Comparison of ENCODE assay signal across 15 mouse cellular contexts in the genomic region with DNA sequence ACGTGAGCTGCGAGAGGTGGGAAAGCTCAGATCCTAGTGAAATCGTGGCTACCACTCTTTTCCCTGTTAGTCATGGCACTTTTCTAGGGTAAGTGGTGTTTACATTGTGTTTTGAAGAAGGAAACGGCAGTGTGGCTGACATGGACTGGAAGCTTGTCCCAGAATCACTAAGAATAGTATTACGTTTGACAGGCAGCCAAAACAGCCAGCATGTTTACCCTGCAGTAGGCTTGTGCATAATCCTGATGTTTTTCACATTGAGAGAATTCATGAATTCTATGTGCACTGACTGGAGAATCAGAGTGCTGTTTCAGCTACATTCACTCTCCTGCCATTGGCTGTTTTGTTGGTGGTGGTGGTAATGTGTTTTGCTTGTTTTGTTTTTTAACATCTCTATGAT.
DNase-seq lines count a peak whose midpoint lies in the region; ATAC-seq and TF ChIP-seq lines count a peak whose summit lies in the region.
"Had no signal": no experiment of that assay in that cellular context is flagged by ENCODE, and none has a peak within 500 bp of the region (broad histone marks: within the 10 kb centered on the region; RNA-seq: fewer than 3 reads in every experiment).

No protein-coding gene starts in this region.

- peak; percentile 46; the same call in 1 of the 2 replicates for ATAC-seq in forebrain, embryonic 14.5 days
- ATAC-seq in forebrain, embryonic 11.5 days (replicated peaks; ENCODE audit: low FRiP score) = no peak
- ATAC-seq in midbrain, embryonic 14.5 days (ENCODE audit: low FRiP score, low TSS enrichment) = no peak
- ATAC-seq in midbrain, postnatal 0 days (ENCODE audit: low FRiP score) = no peak

- H3K4me2 ChIP-seq in forebrain, embryonic 14.5 days (ENCODE audit: low read length) = no peak overlapping the region
- H3K4me2 ChIP-seq in forebrain, embryonic 11.5 days (ENCODE audit: low read depth, low read length, severe bottlenecking) = no peak overlapping the region
- H3K4me2 ChIP-seq in midbrain, embryonic 14.5 days (ENCODE audit: low read length) = no peak overlapping the region
- no peak overlapping the region for H3K4me2 ChIP-seq in midbrain, postnatal 0 days (ENCODE audit: low read depth, low read length, poor library complexity, severe bottlenecking)
- H3K4me2 ChIP-seq: embryonic facial prominence, embryonic 12.5 days; limb, embryonic 12.5 days had no signal

- H3K4me1 ChIP-seq in forebrain, embryonic 14.5 days (ENCODE audit: control insufficient read depth, insufficient read depth, low read length) = no peaks in the 10 kb centered on the region
- H3K4me1 ChIP-seq in forebrain, embryonic 11.5 days (replicated peaks; ENCODE audit: control insufficient read depth, insufficient read depth, low read length) = no peaks in the 10 kb centered on the region
- H3K4me1 ChIP-seq in midbrain, embryonic 14.5 days (ENCODE audit: control insufficient read depth, insufficient read depth, low read length) = no peaks in the 10 kb centered on the region
- peaks cover 3% of the 10 kb centered on the region; the same call in 1 of the 2 replicates for H3K4me1 ChIP-seq in midbrain, postnatal 0 days (ENCODE audit: insufficient read depth, low read length)
- H3K4me1 ChIP-seq: embryonic facial prominence, embryonic 12.5 days; limb, embryonic 12.5 days; midbrain, embryonic 10.5 days had no signal

- DNase-seq in forebrain, embryonic 14.5 days (ENCODE audit: low spot score) = peak; percentile 62
- DNase-seq in forebrain, embryonic 11.5 days (ENCODE audit: low spot score) = no peak
- DNase-seq in heart, postnatal 10 days = peak; percentile 35 to 55
- no peak for DNase-seq in heart, postnatal 36 days
- peak; percentile 36 for DNase-seq in midbrain, embryonic 14.5 days
- no peak for DNase-seq in midbrain, postnatal 0 days (ENCODE audit: low spot score)
- DNase-seq in ovary, postnatal 14 days (ENCODE audit: low spot score) = no peak
- DNase-seq in spleen, postnatal 10 days (ENCODE audit: low spot score in 2 of 2) = no peak
- DNase-seq: adrenal gland, postnatal 10 days; cerebellum, postnatal 25 days; kidney, adult 18-20 months had no signal

- H3K27ac ChIP-seq in forebrain, embryonic 14.5 days (ENCODE audit: low read depth, low read length) = no peak overlapping the region
- no peak overlapping the region for H3K27ac ChIP-seq in forebrain, embryonic 11.5 days (ENCODE audit: low read depth, low read length)
- no peak overlapping the region for H3K27ac ChIP-seq in midbrain, embryonic 14.5 days (replicated peaks; ENCODE audit: low read depth, low read length)
- H3K27ac ChIP-seq in midbrain, postnatal 0 days (ENCODE audit: low read depth, low read length) = no peak overlapping the region
- H3K27ac ChIP-seq: embryonic facial prominence, embryonic 12.5 days; layer of hippocampus, adult 2 months; limb, embryonic 12.5 days; midbrain, embryonic 10.5 days had no signal

- no peak overlapping the region for H3K4me3 ChIP-seq in forebrain, embryonic 14.5 days (ENCODE audit: low read depth, low read length)
- H3K4me3 ChIP-seq in forebrain, embryonic 11.5 days (ENCODE audit: low read depth, low read length) = no peak overlapping the region
- no peak overlapping the region for H3K4me3 ChIP-seq in midbrain, embryonic 14.5 days (replicated peaks; ENCODE audit: low read depth, low read length)
- no peak overlapping the region for H3K4me3 ChIP-seq in midbrain, postnatal 0 days (ENCODE audit: low read depth, low read length)
- H3K4me3 ChIP-seq: embryonic facial prominence, embryonic 12.5 days; layer of hippocampus, adult 2 months; limb, embryonic 12.5 days; midbrain, embryonic 10.5 days had no signal

- no peak for TF ChIP-seq CTCF in midbrain, postnatal 0 days (IDR thresholded peaks at IDR 0.05)

- no peaks in the 10 kb centered on the region for H3K9me3 ChIP-seq in forebrain, embryonic 14.5 days (replicated peaks; ENCODE audit: control insufficient read depth, low read length)
- no peaks in the 10 kb centered on the region for H3K9me3 ChIP-seq in forebrain, embryonic 11.5 days (ENCODE audit: control insufficient read depth, low read length)
- no peaks in the 10 kb centered on the region for H3K9me3 ChIP-seq in midbrain, embryonic 14.5 days (ENCODE audit: control insufficient read depth, low read length)
- H3K9me3 ChIP-seq in midbrain, postnatal 0 days (ENCODE audit: low read length) = no peaks in the 10 kb centered on the region
- H3K9me3 ChIP-seq: embryonic facial prominence, embryonic 12.5 days; limb, embryonic 12.5 days; midbrain, embryonic 10.5 days had no signal

- WGBS in forebrain, embryonic 14.5 days = 58% methylated on average over 5 of the region's 5 CpGs
- WGBS in forebrain, embryonic 11.5 days = 78% methylated on average over 5 of the region's 5 CpGs
- 63% methylated on average over 5 of the region's 5 CpGs for WGBS in midbrain, embryonic 14.5 days
- 45% methylated on average over 5 of the region's 5 CpGs for WGBS in midbrain, postnatal 0 days

- H3K9ac ChIP-seq in forebrain, embryonic 14.5 days (ENCODE audit: low read length) = no peak overlapping the region
- no peak overlapping the region for H3K9ac ChIP-seq in forebrain, embryonic 11.5 days (ENCODE audit: low read length)
- H3K9ac ChIP-seq in midbrain, embryonic 14.5 days (replicated peaks; ENCODE audit: low read length) = no peak overlapping the region
- H3K9ac ChIP-seq in midbrain, postnatal 0 days (replicated peaks; ENCODE audit: low read length, poor library complexity, severe bottlenecking) = no peak overlapping the region
- H3K9ac ChIP-seq: embryonic facial prominence, embryonic 12.5 days; limb, embryonic 12.5 days had no signal

- intact Hi-C loops in heart, postnatal 10 days (cut with DNase I) = no loop called here
- intact Hi-C loops in heart, postnatal 36 days (cut with DNase I) = no loop called here

- no peaks in the 10 kb centered on the region for H3K36me3 ChIP-seq in forebrain, embryonic 14.5 days (ENCODE audit: control insufficient read depth, insufficient read depth, low read length)
- no peaks in the 10 kb centered on the region for H3K36me3 ChIP-seq in forebrain, embryonic 11.5 days (ENCODE audit: control insufficient read depth, insufficient read depth, low read length)
- no peaks in the 10 kb centered on the region for H3K36me3 ChIP-seq in midbrain, embryonic 14.5 days (ENCODE audit: control insufficient read depth, insufficient read depth, low read length)
- H3K36me3 ChIP-seq in midbrain, postnatal 0 days (ENCODE audit: insufficient read depth, low read length) = no peaks in the 10 kb centered on the region
- H3K36me3 ChIP-seq: embryonic facial prominence, embryonic 12.5 days; limb, embryonic 12.5 days; midbrain, embryonic 10.5 days had no signal

- no peaks in the 10 kb centered on the region for H3K27me3 ChIP-seq in forebrain, embryonic 14.5 days (replicated peaks; ENCODE audit: control insufficient read depth, insufficient read depth, low read length)
- H3K27me3 ChIP-seq in forebrain, embryonic 11.5 days (ENCODE audit: control insufficient read depth, insufficient read depth, low read length) = no peaks in the 10 kb centered on the region
- no peaks in the 10 kb centered on the region for H3K27me3 ChIP-seq in midbrain, embryonic 14.5 days (ENCODE audit: control insufficient read depth, insufficient read depth, low read length)
- H3K27me3 ChIP-seq in midbrain, postnatal 0 days (ENCODE audit: insufficient read depth, low read length) = no peaks in the 10 kb centered on the region
- H3K27me3 ChIP-seq: embryonic facial prominence, embryonic 12.5 days; limb, embryonic 12.5 days had no signal

Comparison
In these comparisons a context has a peak if more than half of its experiments do, and no peak if none do; other contexts are left out.
1. DNase-seq: peak in forebrain, embryonic 14.5 days (single experiment), heart, postnatal 10 days (2 of 2) and midbrain, embryonic 14.5 days (single experiment); none in forebrain, embryonic 11.5 days (single experiment), heart, postnatal 36 days (0 of 2), midbrain, postnatal 0 days (single experiment), ovary, postnatal 14 days (single experiment) and spleen, postnatal 10 days (0 of 2).